Mouse (Mus musculus): ENCODE results near the gene Pla2g16.
A peak's percentile ranks its signal among the peaks of the same experiment; 100 is the strongest.

The Pla2g16 gene

DNA sequence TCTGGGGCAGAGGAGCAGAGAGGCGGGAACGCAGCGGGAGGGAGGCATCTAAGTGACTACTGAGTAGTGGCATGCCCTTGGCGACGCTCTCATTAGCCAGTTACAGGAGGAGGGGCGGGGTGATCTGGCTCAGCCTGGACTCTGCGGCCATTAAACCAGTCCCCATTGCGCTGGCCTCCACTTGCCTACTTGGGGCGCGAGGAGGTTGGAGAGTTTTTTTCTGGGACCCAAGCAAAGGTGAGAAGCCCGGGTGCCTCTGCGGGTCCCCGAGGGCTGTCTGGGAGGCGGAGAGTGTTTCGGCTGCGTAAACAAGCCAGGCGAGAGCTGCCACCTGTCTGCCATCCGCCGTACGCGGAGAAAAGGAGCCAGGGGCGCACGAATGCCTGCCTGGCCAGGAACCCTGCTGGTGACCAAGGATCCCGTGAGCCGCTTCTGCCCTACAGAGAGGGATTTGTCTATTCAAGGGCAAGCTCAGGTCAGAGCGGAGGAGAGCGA is at the start of gene Pla2g16:
Gene Pla2g16 (plus strand): TSS at position 132 of the 495 bp plus-strand sequence.
- DNase-seq, result peak in 1 of 2 experiments; percentile 14

DNA sequence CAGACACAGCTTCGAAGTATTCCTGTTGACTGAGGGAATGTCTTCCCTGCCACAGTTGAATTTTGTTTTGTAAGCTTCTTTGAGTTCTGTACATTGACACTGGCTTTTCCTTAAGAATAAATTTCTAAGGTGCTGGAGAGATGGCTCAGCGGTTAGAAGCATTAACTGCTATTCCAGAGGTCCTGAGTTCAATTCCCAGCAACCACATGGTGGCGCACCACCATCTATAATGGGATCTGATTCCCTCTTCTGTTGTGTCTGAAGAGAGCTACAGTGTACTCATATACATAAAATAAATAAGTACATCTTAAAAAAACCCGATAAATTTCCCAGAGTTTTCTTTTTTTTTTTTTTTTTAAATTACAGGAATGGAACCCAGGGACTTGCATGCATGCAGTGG is 49.2 kb upstream of the Pla2g16 start:
- DNase-seq, result no peak

DNA sequence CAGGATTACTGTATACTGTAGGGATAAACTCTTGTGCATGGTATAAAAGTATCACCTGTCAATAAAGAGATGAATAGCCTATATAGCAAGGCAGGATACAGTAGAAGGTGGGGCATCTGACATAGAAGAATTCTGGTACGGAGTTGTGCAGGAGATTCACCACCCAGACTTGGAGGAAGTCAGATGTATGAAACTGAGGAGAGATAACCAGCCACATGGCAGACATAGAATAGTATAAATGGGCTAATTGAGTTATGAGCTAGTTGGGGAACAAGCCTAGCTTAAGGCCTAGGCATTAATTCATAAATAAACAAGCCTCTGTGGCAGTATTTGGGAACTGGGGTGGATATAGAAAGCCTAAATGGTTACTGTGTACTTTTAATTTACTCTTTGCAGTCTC is 40.8 kb upstream of the Pla2g16 start:
- DNase-seq, result no peak

DNA sequence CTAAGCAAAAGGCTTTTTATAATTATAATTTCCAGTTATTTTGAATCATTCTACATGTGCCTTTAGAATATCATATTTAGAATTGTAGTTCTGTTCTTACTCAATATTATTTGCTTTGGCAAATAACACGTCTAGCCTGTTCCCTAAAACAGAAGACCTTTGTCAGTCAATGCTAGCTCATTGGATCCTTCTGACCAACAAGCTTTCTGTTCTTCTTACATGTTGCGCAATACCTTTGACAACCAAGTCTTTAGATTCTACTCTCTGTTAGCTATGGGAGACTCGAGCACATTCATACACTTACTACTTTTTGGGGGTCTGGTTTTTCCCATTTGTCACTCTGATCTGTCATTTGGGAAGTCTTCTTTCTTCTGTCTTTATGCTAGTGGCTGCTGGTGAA is 35.6 kb upstream of the Pla2g16 start:
- no peak for DNase-seq

DNA sequence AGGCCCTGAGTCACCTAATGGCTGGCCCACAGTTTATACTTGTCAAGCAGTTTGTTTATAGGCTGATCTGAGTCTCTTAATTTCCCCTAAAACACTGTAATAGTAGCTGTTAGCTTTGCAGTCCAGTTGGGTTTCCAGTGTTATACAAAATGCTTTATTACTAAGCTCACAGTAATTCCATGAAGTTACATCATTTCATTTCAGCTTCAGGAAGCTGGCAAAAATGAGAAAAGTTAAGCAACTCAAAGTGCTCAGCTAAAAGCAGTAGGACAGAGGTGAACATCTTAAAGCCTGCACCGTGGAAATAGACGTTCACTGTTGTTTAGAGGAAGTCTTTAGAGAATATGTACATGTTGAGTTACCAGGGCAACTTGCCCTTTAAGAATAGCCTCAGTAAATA is 34.4 kb upstream of the Pla2g16 start:
- DNase-seq, result no peak

DNA sequence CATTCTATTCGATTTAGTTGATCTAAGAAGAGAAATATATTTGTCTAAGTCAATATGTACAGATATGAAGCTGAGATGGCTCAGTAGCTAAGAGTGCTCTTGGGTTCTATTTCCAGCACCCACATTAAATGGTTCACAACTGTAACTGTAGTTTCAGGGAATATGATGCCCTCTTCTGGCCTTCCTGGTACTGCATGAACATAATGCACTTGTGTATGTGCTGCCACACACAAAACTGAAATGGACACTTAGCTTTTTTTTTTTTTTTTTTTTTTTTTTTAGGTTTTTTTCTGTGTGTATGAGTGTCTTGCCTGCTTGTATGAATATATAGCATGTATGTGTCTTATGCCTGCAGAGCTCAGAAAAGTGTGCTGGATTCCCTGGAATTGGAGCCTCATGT is 34.0 kb upstream of the Pla2g16 start:
- DNase-seq, result no peak

DNA sequence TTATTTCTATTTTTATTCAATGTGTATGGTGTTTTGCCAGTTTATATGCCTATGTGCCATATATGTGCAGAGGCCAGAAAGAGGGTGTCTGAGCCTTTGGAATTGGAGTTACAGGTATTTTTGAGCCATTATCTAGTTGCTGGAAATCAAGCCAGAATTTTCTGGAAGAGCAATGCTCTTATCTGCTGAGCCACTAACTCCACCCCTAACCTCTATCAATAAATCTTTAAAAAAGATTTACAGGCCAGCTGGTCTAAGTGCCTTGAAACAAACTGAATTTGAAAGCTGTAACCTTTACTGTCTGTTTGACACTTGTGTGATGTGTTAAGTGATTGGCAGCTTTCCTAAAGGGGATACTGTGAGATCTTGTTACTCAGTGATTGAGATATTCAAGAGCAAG is 33.5 kb upstream of the Pla2g16 start:
- no peak for DNase-seq

DNA sequence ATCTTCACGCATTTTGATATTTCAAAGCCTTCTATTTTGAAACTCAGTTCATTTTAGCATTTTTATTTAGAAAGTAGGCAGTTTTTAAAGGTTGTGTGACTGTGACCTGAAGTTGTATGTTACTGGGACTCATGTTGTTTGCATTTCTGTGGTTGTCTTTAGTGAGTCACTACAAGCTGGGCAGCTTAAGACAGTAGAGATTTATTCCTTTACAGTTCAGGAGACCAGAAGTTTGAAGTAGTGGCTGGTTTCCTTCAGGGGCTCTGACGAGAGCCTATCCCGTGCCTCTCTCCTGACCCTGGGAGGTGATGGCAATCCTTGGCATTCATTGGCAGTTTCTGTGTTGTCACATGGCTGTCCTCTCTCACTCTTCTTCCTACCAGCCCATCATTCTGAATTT is 32.4 kb upstream of the Pla2g16 start:
- DNase-seq, result no peak

DNA sequence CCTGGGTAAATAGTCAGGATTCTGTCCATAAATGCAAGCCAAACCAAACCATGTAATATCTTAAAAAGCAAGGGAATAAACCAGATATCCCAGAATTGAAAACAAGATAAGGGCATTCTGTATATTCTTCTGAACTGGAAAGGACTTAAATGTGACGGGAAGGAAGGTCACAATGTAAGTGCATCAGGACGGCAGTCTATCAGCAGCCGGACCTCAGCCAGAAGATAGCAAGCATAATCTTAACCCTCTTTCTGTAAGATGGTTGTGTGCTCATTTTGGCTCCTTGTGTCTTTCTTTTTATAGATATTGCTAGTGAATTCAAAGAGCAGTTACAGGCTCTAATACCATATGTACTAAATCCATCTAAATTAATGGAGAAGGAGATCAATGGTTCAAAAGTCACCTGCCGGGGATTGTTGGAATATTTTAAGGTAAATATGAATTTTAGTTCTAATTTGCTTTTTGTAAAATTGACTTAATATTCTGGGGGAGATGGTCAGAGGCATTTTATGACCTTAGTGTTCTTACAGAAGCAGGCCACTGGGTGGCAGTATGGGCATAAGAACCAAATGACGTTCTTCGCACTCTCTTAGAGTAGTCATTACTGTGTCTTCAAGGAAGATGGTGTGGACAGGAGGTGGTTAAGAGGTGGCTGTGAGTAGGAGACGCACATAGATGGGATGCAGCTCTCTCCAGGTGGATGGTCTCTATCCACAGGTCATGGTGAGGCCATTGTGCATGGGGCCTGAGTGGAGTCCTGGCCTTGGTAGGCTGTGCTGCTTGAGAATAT is 28.4 kb upstream of the Pla2g16 start:
- DNase-seq, result peak; percentile 45 to 47

DNA sequence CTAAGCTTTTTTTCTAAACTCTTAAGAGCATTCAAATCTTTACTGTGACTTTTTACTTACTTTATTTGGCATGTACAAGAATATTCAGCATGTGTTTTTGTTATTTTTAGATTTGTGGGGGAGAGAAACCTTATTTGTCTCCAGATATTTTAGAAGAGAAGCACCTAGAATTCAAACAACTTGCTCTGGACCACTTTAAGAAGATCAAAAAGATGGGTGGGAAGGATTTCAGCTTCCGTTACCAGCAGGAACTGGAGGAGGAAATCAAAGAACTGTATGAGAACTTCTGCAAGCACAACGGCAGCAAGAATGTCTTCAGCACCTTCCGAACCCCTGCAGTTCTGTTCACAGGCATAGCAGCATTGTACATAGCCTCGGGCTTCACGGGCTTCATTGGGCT is 25.4 kb upstream of the Pla2g16 start:
- no peak for DNase-seq

DNA sequence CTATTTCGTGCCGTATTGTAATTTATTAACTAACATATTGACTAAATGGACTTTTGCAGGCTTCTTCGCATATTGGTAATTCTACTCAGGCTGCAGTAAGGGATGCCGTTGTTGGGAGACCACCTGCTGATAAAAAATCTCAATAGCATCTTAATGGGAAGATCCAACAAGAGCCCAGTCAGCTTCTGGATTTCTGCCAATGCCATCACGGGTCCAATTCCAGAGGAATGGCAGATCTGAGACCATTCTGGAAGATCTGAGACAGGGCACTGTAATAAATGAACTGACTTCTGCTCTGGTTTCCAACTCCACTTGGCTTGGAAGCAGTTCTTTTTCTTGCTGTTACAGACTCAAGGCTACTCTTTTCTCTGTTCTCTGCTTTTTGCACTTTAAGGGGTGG is 23.4 kb upstream of the Pla2g16 start:
- DNase-seq, result peak; percentile 12 to 14

DNA sequence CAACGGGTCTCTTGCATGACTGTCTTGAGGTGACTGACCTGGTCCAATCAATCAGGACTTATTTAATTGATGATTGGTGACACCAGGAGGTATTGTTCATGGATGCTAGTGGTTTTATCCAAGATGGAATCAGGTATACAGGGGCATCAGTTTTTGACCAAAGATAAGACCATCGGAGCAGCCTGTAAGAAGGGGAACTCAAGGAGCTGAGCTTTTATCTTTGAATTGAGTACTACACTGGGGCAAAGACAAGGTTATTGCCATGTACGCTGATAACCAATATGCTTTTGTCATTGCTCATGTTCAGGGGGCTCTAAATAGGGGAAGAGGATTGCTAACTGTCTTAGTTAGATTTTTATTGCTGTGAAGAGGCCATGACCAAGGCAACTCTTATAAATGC is 8.3 kb upstream of the Pla2g16 start:
- DNase-seq, result no peak

DNA sequence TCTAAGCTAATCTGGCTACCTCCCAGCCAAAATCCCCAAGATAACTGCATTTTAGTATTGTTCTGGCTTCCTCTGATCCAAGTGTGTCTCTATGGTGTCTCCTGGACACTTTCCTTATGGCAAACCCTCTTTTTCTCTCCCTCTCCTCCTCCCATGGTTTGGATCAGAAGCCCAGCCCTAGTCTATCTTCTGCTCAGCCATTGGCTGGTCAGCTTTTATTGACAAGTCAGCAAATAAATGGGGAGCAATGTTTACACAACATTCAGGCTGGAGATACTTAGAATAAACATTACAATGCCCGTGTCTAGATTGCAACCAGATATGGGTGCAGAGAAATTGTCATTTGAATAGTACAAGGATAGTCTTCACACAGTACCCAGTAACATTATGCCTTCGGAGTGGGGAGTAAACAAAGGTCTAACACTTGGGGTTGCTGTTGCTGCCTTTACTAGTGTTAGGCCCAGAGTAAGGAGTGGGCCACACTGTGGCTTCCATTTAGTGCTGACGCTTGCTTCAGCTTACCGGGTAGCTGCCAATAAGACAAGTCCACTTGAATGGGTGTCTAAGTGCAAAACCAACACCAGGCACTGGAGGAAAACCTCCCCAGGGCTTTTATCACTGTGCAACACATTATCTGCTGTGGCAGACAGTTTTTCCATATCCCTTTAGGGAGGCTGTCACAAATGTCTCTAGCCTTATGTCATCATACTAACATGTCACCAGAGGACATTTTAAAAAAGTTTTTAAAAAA is 5.5 kb upstream of the Pla2g16 start:
- DNase-seq, result no peak

DNA sequence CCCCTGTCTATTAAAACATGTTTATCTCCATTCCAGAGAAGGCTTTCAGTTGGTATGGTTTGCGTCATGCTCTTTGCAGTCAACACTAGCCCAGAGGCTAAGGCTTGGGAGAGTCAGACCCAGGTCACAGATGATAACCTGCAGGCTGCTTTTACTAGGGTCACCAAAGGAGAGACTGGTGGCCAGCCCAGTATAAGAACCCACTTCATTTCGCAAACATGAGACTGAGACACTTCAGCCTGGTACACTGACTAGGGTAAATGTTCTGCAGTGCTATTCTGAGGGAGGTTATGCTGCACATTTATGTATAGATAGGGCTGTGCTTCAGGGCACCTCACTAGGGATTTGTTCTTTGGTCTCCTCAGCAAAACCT is 5.0 kb upstream of the Pla2g16 start:
- no peak for DNase-seq

DNA sequence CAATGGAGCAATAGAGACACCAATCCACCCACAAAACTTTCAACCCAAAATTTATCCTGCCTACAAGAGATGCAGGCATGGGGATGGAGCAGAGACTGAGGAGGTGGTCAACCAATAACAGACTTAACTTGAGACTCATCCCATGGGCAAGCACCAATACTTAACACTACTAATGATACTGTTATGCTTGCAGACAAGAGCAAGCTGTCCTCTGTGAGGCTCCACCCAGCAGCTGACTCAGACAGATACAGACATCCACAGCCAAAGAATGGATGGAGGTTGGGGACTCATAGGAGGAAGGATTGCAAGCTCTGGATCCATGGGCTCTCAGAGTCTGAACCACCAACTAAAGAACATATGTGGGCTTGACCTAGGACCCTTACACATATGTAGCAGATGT is 3.8 kb upstream of the Pla2g16 start:
- DNase-seq, result no peak

DNA sequence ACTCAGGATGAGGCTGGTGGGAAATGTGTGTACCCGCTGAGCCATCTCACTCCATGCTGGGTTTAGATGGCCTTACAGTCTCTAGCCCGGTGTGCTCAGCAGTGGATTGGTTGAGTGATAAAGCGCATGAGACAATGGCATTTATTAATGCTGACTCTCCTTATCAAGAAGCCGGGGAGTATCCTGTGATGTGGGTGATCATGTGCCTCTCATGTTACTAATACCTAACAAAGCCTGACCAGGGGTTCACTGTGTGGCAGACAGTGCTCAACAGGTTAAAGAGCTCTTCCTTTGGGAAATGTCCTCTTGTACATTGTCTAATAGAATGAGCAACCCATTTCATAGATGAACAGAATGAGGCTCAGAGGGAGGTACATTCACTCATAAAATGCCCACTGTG is 2.4 kb upstream of the Pla2g16 start:
- DNase-seq, result no peak

DNA sequence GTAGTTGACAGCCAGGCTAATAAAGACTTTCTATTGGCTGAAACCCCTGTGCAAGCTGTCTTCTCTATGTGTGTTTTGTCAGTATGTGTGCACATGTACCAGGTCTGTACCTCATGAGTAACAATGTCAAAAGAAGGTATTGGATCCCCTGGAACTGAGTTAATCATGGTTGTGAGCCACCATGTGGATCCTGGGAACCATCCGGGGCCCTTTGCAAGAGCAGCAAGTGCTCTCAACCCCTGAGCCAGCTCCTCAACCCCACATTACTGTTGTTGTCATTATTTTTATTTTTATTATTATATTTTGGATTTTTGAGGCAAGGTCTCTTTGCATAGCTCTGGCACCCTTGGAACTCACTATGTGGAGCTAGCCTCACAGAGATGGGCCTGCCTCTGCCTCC is 618 bp upstream of the Pla2g16 start:
- no peak for DNase-seq

DNA sequence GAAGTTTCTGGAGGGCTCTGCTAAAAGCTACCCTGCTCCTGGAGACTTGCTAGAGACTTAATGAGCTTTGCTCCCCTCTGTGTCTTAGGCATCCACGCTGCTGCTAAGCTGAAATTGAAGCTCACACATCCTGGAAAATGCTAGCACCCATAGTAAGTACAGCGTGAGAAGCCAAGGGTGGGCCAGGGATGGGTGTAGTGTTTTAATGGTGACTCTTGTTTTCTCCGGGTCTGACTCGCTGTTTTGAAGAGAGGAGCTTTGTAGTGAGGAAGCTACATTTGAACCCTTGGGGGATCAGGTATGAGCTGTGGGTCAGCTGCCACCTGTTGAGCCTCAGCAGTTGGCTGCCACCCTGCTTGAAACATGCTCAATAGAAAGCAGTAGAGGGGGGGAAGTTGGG is 585 bp downstream of the Pla2g16 start:
- no peak for DNase-seq

DNA sequence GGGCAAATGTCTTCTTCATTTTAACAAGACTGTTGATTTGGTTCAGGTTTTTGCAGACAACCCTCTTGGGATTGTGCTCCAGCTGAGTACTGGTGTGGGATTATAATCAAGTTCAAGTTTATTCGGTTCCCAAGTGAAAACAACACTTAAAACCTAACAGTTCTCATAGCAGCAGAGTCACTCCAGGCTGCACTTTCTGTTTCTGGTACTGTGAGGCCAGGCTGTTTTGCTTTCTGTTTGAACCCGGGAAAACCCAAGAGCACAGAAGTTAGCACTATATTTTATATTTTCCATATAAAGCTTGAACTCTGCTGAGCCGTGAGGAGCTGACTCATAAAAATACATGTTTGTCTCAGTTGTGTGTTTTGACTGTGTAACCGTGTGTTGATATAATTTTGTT is 1.4 kb downstream of the Pla2g16 start:
- DNase-seq, result no peak

DNA sequence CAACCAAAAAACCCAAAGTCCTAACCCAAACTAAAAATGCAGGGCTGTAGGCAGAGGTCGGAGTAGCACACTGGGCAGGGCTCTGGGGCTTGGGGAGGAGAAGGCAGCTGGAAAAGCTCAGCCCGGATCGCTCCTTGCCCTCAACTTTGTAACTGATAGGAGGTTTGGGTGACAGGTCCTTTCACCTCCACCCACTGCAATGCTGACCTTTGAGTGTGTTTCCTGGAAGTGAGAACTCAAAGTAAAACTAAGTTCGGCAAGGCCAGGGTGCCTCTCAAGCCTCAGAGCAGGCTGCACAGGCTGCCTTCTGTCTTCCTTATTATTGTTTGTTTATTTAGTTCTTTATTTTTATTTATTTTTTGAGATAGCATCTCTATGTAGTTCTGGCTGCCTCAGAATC is 2.7 kb downstream of the Pla2g16 start:
- no peak for DNase-seq

DNA sequence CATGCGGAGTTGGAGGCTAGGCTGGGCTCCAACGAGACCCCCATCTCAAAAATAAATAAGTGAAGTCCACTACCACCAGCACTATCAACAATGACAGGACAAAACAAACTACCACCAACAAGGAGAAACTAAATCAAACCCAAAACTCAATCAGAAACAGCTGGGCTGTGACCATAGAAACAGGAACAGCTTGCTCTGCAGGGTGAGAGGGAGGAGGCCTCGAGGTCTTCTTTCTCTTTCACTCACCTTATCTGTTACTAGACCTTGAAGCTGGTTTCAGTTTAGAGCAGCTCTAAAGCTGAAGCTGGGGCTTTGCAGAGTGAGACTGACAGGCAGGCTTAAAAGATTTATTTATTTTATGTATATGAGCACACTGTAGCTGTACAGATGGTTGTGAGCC is 4.2 kb downstream of the Pla2g16 start:
- DNase-seq, result no peak

DNA sequence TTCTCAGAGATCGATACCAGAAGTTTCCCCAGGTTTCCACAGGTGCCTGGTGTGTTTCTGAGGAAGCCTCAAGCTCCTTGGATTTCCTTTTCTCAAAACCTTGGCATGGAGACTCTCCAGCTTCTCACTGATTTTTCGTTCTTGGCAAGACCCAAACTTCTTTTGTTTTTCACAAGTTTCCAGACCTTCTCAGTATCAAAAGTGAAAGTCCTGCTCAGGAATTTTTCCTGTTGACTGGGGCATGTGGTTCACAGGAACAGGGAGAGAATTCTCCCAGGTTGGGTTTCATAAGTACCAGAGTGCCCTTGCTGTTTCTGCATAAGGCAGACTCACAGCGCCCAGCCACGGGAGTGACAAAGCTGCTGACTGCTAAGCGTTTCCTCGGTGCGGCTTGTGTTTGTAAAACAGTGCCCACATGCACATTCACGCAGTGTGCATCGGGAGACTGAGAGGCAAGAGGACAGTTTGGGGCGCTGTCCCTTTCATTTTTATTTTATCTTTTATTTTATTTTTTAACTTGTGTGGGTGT is 5.4 kb downstream of the Pla2g16 start:
- DNase-seq, result no peak

DNA sequence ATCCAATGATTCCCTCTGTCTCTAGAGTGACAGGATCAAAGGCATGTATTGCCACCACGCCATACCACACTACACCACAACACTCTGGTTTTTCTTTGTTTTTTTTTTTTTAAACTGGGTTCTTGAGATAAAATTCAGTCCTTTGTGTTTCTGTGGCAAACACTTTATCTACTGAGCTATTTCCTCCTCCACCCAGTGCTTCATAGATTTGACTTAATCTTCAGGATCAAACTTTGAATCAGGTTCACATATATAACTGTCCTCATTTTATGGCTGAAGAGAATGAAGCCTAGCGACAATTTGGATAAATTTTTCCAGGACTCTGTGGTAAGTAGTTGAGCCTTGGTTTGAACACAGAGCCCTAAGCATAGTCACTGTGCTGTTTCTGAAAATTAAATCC is 6.4 kb downstream of the Pla2g16 start:
- no peak for DNase-seq

DNA sequence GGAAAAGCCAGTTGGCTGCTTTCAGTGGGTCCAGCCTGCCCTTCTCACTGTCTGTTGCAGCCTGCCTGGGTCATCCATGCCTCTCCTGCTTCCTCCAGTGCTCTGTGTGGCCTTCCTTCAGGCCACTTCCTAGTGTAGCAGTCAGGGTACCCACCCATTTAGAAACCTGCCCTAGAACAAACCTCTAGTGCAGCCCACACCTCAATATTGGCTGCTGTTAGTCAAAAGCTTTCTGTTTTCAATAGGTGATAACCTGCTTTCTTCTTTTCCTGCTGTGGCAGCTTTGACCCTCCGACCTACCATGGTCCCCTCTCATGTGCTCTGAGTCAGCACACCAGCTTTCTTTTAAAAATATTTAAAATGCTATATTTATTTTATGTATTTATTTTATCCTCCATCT is 7.2 kb downstream of the Pla2g16 start:
- DNase-seq, result no peak
